Mouse (Mus musculus): ENCODE measurements around the gene Opalin.

The Opalin gene

DNA sequence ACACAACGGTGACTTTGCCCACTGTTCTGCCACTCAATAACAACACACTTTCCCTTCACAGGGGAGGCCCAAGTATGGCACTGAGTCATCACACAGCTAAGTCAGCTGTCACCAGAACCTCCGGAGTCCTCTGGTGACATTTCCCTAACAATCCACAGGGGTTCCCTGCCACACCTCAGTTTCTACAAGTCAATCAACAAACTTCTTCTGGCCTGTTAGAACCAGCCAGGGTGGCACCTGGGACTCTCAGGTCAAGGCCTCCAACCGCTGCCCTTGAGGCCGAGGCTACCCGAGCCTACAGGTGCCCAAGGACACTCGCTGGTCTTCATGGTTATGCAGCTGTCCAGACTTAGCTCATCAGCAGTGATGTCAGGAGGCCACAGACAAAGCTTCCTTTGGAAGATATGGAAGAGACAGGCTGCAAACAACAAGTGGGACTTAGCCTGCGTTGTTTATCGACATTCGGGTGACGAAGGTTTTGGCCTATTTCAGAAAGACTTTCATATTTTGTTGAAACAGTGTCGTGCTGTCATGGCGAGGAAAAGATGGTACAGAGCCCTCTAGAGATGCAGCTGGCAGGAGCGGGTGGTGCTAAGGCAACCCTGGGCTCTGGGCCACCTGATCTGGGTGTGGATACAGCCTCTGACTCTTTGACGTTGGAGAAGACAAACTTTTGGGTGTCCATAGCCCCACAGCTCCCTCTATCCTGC, 3.0 kb downstream of the Opalin start:
- no peak for DNase-seq (ENCODE audit: low spot score)

GRCm38 (mm10) chr19:41071500-41071899, 5.4 kb downstream of the Opalin start:
- DNase-seq (ENCODE audit: low spot score): peak; percentile 95

DNA sequence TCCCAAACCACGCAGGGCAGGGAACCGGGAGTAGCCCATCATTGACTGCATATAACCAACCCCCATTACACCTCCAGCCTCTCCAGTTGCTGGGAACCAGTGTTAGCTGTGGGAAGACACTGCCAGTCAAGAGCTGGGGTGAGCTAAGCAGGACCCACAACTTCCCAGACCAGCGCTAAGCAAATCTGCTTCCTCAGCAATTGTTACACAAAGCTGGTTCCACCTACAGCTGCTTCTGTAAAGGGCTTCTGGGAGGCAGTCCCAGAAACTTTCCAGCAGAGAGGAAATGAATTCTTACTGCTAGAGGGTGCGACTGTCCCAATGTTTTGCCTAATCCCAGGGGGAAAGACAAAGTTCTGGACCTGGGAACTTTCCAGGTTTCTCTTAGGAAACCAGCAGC, 22.2 kb downstream of the Opalin start:
- DNase-seq (ENCODE audit: low spot score): no peak

DNA sequence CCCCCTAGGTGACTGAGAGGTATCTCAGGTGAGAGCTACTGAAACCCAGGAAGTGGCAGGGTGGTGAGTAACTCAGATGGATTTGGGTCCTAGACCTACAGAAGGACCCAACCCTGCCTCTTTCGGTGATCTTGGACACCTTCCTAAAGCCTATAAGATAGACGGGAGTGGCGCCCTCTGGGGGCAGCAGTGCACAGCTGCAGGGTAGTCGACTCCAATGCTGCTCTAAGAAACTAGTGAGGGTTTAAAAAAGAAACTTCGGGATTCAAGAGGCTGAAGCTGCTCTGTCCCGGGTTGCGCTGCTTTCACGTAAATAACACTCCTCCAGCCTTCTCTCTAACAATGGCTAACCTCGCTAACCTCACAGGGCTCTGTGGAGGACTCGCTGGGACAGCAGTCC, 23.4 kb downstream of the Opalin start:
- DNase-seq (ENCODE audit: low spot score): peak; percentile 54

DNA sequence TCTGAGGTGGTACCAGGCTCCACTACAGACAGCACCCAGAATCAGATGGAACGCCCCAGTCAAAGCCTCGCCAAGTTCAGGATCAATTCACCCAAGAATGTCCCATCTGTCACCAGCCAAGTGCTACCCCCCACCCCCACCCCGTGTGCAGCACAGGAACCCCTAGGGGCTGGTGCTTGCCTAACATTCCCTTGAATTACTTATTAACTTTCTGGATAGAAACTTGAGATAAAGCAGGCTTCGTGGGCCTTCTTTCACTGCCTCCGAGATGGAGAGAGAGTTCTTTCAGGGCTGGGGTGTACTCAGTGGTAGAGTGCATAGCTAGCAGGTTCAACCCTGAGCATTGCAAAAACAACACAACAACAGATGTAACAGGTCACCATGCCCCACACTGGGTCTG, 24.7 kb downstream of the Opalin start:
- DNase-seq (ENCODE audit: low spot score): no peak

DNA sequence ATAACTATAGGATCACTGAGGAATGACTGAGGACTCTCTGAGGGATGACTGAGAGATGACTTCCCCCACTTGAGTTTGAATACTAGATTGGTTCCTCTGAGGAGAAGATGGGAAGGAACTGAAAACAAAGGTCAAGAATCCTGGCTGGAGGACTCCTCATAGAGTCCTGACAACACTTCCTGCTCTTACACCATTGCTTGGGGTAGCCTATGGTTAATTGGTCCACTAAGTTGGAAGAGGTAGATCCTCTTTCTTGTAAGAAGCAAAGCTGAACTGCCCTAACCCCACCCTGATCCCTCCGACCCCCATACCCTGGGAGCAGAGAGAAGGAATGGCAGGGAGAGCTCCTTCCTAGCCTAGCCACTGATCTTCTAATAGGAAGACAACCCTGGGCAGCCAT, 25.2 kb downstream of the Opalin start:
- DNase-seq (ENCODE audit: low spot score): no peak

- DNase-seq (ENCODE audit: low spot score): no peak
Measured at GRCm38 (mm10) chr19:41048187-41048559, 28.7 kb downstream of the Opalin start.

DNA sequence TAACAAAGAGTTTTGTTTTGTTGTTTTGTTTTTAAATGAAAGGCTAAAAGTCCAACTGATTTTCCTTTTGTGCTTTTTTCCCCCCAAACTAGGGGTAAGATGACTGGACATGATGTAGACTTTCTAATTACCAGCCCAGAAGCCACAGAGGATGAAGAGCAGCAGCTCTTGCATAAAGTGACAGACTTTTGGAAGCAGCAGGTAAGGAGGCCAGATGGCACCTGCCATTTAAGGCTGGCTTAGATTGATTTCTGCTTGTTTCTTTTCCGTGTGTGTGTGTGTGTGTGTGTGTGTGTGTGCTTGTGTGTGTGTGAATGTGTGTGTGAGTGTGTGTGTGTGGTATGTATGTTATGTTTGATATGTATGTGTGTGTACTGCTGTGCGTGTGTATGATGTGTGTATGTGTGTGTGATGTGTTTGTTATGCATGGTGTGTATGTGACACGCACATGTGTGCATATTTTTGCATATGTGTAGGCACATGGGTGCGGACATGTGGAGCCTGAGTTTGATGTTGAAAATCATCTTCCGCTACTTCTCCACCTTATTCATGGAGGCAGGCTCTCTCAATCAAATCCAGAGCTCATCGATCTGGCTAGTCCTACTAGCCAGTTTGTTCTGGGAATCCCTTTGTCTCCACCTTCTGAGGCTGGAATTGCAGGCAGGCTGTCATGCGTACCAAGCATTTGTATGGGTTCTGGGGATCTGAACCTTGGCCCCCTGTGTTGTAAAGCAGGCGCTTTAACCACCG, 29.3 kb downstream of the Opalin start:
- no peak for DNase-seq (ENCODE audit: low spot score)

DNA sequence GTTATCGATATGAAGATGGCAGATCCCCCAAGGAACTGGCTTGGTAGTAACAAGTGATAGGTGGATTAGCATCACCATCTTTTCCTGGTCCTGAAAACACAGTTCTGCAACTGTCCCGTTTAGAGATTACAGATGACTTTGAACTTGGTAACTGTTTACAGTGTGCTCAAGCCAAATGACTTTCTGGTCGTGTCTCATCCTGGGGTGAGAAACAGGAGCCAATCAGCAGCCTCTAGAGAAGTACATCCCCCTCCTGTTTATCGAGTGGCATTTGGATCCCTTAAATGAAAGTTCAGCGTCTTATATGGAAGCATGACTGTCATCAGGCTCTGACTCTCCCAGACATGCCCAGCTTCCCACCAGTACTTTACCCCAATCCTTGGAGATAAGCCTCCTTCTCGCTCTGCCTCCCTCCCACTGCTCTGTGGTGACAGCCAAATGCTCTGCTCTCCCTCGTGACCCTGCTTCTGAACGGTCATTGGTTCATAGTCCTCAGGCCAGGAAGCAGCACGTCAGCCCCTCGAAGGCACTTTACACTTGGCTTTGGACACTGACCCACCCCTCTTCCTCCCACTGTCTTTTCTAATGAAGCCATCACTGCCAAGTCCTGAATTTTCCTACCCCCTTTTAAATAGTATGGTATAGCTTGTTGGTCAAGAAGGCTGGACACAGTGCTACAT, 31.7 kb downstream of the Opalin start:
- DNase-seq (ENCODE audit: low spot score): no peak

GRCm38 (mm10) chr19:41039110-41039509, 37.8 kb downstream of the Opalin start:
- DNase-seq (ENCODE audit: low spot score): no peak

DNA sequence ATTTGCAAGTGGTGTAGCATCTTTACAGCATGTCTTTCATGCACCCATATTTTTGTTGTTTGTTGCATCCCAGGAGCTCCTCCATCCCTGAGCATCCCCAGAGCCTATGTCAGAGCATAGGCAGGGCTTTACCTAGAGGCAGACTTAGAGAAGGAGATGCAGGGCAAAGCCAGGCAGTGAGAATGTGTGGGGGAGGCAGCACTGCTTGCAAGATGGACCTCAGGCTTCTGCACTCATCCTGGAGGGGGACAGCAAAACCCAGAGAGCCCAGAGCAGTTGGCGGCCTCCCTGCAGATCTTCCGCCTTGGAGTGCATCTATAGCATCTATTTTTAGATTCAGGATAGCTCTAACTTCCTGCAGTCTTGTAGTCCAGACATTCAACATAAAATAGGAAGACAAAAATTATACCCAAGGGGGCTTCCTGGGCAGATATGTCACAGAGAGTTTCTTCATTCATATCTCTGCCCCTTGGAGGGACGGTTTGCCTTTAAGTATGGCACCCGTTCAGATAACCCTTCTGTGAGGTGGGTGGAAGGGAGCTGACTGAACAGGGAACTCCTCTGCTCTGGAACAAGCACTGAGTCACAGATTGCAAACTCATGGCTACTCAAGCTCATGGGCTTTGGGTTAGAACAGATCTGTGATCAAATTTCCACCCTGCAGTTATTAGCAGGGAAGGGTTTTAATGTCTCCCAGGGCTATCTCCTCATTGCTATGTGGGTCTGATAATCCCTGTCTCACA, 40.9 kb downstream of the Opalin start:
- DNase-seq (ENCODE audit: low spot score): no peak

- no peak for DNase-seq (ENCODE audit: low spot score)
Measured at GRCm38 (mm10) chr19:41031869-41032268, 45.0 kb downstream of the Opalin start.

DNA sequence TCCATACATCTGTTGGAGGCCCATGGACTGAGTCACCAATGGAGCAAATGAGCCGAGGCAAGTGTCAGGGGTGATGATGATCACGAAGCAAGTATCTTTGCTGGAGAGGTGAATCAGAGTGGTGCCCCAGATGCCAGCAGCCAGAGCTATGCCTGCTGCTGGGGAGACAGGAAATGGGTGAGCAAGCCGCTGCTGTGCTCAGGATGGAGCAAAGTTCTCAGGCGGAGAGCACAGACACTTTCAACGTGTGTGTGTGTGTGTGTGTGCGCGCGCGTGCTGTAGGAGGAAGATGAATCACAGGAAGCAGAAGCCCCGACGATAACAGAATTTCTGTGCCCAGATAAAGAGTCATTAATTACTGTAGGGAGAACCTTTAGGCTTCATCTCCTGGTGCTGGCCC, 45.9 kb downstream of the Opalin start:
- DNase-seq (ENCODE audit: low spot score): no peak

DNA sequence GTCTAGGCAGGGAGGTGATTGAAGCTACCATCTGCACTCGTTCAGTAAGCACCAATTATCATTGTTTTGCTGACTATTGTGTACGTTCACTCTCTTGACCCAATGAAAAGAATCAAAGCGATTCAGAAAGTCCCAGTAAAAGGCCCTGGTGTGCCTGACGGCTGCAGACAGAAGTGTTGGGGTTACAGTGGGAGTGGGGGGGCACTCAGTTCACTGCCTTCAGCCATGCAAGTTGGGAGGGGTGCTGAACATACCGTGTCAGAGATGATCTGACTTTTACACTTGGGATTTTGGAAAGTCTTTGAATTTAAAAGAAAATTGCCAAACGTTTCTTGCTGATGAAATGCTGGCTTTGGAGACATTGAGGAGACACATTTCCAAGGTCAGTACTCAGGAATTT, 46.8 kb downstream of the Opalin start:
- no peak for DNase-seq (ENCODE audit: low spot score)

DNA sequence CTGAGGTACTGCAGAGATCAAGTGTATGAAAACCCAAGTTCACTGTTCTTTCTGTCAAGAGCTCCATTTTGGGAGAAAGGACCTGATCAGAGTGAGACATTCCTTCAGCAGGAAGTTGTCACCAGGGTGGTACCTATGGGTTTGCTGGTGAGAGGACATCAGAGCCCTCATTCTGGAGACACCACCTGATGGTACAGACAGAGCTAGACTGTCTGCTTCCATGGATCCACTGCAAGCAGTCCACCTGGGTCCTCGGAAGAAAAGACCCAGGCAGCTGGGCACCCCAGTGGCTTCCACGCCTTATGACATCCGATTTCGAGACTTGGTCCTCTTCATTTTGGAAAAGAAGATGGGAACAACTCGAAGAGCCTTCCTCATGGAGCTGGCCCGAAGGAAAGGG, 47.7 kb downstream of the Opalin start, which contains the start of gene Dntt:
Gene Dntt (plus strand): TSS at position 57 of the 400 bp plus-strand sequence.
- no peak for DNase-seq (ENCODE audit: low spot score)

GRCm38 (mm10) chr19:41027601-41028000, 49.3 kb downstream of the Opalin start:
- no peak for DNase-seq (ENCODE audit: low spot score)

DNA sequence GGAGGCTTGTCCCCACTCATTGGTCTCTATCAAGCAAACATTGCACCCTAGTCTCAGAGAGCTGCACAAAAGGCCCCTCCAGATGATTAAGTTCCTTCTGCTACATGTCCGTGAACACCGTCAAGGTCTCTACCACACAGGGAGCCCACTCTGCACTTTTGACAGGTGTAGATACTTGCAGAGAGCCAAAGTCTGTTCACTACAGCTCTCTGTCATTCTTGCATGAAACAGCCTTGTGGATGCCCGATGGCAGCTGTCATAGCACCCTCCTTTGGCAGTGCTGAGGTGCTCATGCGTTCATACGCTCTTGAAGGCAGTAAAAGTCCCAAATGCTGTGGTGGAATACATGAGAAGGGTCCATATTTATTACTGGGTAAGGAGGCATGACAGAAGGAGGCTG, 49.9 kb downstream of the Opalin start:
- no peak for DNase-seq (ENCODE audit: low spot score)

- DNase-seq (ENCODE audit: low spot score): no peak
Measured at GRCm38 (mm10) chr19:41026551-41026950, 50.4 kb downstream of the Opalin start.

- DNase-seq (ENCODE audit: low spot score): no peak
Measured at GRCm38 (mm10) chr19:41022244-41022643, 54.7 kb downstream of the Opalin start.

DNA sequence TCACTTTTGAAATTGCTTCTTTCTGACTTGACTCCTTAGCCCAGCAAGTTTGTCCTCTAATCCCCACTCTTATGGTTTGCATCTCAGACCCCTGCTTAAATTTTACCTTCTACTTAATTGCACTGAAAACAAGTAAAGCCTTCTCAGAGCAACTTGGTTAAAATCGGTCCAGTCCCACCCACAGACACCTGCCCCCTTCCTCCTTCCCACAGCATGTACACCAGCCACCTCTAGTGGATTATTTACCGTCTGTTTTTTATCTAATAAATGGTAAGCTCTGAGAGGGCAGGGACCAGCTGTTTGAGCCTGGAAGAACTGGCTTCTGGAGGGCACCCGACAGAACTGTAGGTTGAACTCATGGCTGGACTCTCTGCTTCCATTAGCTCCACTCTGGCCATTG, 56.4 kb downstream of the Opalin start:
- no peak for DNase-seq (ENCODE audit: low spot score)

DNA sequence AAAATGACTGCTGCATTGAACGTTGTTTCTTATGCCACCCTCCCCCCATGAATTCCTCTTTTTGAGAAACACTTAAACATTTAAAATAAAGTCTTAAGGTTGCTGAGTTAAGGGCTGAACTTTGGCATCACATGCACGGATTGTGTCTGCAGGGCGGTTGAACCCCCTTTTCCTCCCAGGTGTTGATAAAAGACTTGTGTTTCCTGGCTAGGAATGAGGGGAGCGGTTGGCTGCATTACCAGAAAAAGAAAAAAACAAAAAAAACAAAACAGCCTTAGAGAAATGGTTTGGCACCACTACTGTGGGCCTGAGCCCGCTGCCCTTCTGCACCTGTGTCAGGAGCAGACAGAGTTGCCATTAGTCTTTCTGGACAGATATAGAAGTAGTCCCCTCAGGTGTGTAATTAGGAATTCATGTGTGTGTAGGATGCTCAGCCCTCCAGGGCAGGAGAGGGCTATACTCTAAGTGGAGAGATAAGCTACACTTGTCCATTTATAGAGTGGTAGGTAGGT, 57.7 kb downstream of the Opalin start:
- no peak for DNase-seq (ENCODE audit: low spot score)

Data from embryo, embryonic 10.5 days (tissue).